Mouse (Mus musculus): ENCODE measurements around the gene Top2a.

DNA sequence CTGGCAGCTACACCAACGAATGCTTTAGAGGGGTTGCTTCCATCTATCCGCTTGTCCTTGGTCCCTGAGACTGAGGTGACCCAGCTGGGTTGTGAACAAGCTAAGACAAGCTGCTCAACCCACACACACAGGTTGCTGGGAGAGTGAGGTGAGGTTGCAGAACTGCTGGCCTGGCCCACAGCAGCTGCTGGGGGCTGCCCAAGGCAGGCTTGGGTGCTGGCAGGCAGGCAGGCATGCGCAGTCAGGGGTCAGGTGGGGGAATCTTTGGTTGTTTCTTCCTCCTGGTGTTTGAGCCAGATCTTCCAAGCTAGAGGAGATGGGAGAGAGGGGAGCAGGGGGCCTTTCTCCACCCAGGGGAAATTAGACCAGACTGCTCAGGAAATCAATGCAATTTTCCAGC, 36.4 kb upstream of the Top2a start:
- no peak for TF ChIP-seq GATA1 (IDR thresholded peaks at IDR 0.05; ENCODE audit: borderline replicate concordance, low read length)
- TF ChIP-seq FLI1 (IDR thresholded peaks at IDR 0.05; ENCODE audit: low read length): no peak
